Mouse (Mus musculus): ENCODE data around the gene Spats2. TPM values are rescaled to one million over a fixed set of nuclear protein-coding genes. Genes with fewer than 3 reads are reported as not detected.
A peak's percentile ranks its signal among the peaks of the same experiment; 100 is the strongest.
"Not testable (repeated sequence)": the region's sequence is repeated elsewhere in the genome, so short reads cannot be mapped to it uniquely, and the experiment has no call there.

Gene Spats2
- polyA plus RNA-seq, 1 experiment from 2014 or later: 31.8 TPM

DNA sequence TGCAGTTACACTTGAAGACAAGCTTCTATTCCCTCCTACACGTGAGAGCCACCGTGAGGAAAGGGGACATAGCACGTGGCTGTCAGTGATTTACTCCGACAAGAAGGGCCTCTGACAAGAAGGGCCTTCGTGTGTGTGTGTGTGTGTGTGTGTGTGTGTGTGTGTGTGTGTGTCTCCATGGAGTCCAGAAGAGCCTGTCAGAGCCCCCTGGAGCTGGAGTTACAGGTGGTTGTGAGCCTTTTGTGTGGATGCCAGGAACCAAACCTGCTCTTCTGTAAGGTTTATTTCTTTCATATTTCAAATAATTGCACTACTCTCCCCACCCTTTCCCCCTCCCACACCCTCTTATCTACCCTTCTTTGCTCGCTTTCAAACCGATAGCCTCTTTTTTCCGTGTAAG lies 25.6 kb downstream of the Spats2 start:
- H3K4me1 ChIP-seq: peaks cover 9% of the 10 kb centered on the region; the same call in 1 of the 2 replicates
- H3K4me2 ChIP-seq: no peak overlapping the region
- H3K9me3 ChIP-seq: no peaks in the 10 kb centered on the region
- ATAC-seq (ENCODE audit: extremely low read depth, insufficient number of reproducible peaks, low FRiP score, low TSS enrichment): no peak
- H3K27me3 ChIP-seq (replicated peaks): no peaks in the 10 kb centered on the region
- no peak overlapping the region for H3K4me3 ChIP-seq
- no peak overlapping the region for H3K9ac ChIP-seq
- H3K36me3 ChIP-seq: peaks cover 69% of the 10 kb centered on the region
- no peak overlapping the region for H3K27ac ChIP-seq (replicated peaks)
- 46% methylated on average over 8 of the region's 8 CpGs for WGBS

DNA sequence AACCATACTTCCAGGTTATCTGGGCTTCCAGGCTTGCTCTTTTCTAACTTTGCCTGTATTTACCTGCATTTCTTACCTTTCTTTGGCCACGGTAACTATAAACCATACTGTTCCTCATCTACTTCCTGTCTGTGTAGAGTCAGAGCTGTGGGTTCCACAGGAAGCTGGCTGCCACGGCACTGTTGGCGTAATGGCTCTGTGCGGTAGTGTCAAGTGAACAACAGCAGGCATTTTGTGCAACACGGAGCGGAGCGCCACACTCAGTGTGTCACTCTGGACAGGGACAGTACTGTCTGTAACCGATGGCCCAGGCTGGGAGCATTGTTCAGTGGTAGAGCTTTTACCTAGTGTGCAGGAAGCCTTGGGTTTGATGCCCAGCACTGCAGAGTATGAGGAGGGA lies 27.8 kb downstream of the Spats2 start:
- Histone ChIP-seq H3K27me3 (replicated peaks) (no peaks in the 10 kb centered on the region), H3K9ac (no peak overlapping the region), H3K4me3 (no peak overlapping the region), H3K36me3 (peaks cover 49% of the 10 kb centered on the region), H3K4me1 (peaks cover 9% of the 10 kb centered on the region; the same call in 1 of the 2 replicates), H3K9me3 (no peaks in the 10 kb centered on the region), H3K27ac (replicated peaks) (no peak overlapping the region), H3K4me2 (no peak overlapping the region)
- ATAC-seq (ENCODE audit: extremely low read depth, insufficient number of reproducible peaks, low FRiP score, low TSS enrichment): no peak
- WGBS: 90% methylated on average over 8 of the region's 8 CpGs

DNA sequence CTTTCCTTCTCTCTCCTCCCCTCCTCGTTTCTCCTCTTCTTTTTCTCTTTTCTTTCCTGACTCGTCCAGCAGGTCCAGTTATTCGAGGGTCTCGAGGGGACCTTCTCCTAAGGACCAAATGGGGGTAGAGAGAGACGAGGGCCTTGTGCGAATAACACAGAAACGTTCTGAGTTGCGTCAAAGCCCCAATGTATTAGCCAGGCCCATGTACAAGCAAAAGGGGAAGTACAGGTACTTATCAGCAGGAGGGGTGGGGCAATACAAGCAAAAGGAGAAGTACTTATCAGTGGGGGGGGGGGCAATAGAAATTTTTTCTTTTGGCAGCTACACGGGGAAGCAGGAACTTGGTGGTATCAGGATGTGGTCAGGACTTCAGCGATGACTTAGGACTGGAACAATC lies 28.8 kb downstream of the Spats2 start:
- not testable (repeated sequence) for H3K27ac ChIP-seq (replicated peaks); H3K4me1 ChIP-seq; H3K4me2 ChIP-seq; ATAC-seq (ENCODE audit: extremely low read depth, insufficient number of reproducible peaks, low FRiP score, low TSS enrichment); H3K9ac ChIP-seq; H3K9me3 ChIP-seq; H3K27me3 ChIP-seq (replicated peaks); H3K4me3 ChIP-seq
- 69% methylated on average over 10 of the region's 10 CpGs for WGBS
- peaks cover 41% of the 10 kb centered on the region for H3K36me3 ChIP-seq

DNA sequence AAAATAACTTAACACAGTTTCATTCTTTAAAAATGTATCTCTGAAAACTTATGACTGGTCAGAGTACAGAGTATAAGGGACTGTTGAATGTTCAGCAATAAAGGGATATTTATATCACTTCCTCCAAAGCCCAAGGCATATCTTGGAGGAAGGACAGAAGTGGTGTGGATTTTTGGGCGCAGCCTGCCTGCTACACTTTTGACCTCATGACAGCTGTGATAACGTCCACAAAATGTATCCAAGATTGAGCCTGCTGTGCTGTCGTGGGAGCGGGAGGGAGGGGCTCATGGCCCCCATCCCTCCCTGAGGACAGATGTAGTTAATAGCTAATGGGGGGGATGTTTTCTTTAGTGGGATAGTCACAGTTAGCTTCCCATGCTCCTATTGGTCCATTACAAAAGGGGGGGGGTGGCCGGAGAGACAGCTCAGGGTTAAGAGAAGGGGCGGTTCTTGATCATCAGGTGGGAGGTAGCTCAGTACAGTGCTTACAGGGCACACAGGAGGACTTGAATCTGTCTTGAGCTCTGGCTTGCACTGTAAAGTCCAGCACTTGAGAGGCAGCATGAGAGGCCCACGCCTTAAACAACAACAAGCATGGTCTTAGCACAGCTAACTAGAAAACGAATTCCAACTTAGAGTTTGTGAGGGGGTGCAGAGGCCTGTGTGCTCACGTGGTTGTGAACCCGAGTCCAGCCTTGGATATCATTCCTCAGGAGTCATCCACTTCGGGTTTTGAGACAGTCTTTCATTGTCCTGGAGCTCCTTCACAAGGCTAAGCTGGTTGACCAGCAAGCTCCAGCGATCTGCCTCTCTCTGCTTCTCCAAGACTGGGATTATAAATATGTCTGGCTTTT lies 38.0 kb downstream of the Spats2 start:
- 42% methylated on average over 12 of the region's 12 CpGs for WGBS
- H3K9ac ChIP-seq: 0 out of 2 replicates have a peak overlapping the region, but pooled peaks have one; percentile 13
- peaks cover 47% of the 10 kb centered on the region for H3K36me3 ChIP-seq
- ATAC-seq (ENCODE audit: extremely low read depth, insufficient number of reproducible peaks, low FRiP score, low TSS enrichment): peak; percentile 14; the same call in 1 of the 2 replicates
- H3K9me3 ChIP-seq: no peaks in the 10 kb centered on the region
- H3K4me1 ChIP-seq: peaks cover 26% of the 10 kb centered on the region
- H3K27me3 ChIP-seq (replicated peaks): no peaks in the 10 kb centered on the region
- no peak overlapping the region for H3K4me3 ChIP-seq
- H3K27ac ChIP-seq (replicated peaks): peak overlapping the region; percentile 71
- peak overlapping the region; percentile 44 for H3K4me2 ChIP-seq

DNA sequence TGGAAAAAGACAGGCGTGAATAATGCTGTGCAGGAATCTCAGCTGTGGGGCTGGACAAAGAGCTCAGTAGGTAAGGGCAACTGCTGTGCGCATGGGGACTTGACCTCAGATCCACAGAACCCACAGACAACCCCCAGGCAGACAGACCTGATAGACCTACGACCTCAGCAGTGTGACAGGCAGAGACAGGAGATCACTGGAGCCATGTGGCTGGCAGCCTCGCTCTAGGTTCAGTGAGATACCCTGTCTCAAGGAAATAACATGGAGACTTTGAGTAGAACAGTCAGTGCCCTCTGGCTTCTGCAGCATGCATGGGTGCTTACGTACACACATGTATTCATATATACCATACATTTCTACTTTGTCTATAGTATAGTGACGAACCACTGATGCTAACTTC lies 46.4 kb downstream of the Spats2 start:
- Histone ChIP-seq H3K9me3 (no peaks in the 10 kb centered on the region), H3K4me2 (no peak overlapping the region), H3K9ac (no peak overlapping the region), H3K4me1 (peaks cover 10% of the 10 kb centered on the region; the same call in 1 of the 2 replicates), H3K27me3 (replicated peaks) (no peaks in the 10 kb centered on the region), H3K36me3 (peaks cover 60% of the 10 kb centered on the region), H3K4me3 (no peak overlapping the region), H3K27ac (replicated peaks) (peak overlapping the region; percentile 37; the same call in 1 of the 2 replicates)
- ATAC-seq (ENCODE audit: extremely low read depth, insufficient number of reproducible peaks, low FRiP score, low TSS enrichment): no peak
- WGBS: 80% methylated on average over 6 of the region's 6 CpGs

DNA sequence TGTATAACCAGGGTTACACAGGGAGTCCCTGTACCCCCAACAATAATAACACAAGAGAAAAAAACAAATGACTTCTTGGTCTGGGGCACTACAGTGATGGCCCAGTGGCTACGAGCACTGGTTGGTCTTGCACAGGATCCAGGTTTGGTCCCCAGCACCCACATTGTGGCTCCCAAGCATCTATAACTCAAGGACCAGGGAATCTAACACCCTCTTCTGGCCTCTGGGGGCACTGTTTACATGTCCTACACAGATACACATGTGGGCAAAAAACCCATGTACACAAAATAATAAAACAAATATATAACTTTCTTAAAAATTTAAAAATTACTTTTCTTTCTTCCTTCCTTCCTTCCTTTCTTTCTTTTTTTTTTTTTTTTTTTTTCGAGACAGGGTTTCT lies 53.9 kb downstream of the Spats2 start:
- Histone ChIP-seq H3K4me2 (no peak overlapping the region), H3K27ac (replicated peaks) (no peak overlapping the region), H3K27me3 (replicated peaks) (no peaks in the 10 kb centered on the region), H3K4me1 (no peaks in the 10 kb centered on the region), H3K36me3 (peaks cover 85% of the 10 kb centered on the region), H3K4me3 (no peak overlapping the region), H3K9me3 (no peaks in the 10 kb centered on the region), H3K9ac (no peak overlapping the region)
- no peak for ATAC-seq (ENCODE audit: extremely low read depth, insufficient number of reproducible peaks, low FRiP score, low TSS enrichment)
- 96% methylated on average over 1 of the region's 2 CpGs for WGBS

DNA sequence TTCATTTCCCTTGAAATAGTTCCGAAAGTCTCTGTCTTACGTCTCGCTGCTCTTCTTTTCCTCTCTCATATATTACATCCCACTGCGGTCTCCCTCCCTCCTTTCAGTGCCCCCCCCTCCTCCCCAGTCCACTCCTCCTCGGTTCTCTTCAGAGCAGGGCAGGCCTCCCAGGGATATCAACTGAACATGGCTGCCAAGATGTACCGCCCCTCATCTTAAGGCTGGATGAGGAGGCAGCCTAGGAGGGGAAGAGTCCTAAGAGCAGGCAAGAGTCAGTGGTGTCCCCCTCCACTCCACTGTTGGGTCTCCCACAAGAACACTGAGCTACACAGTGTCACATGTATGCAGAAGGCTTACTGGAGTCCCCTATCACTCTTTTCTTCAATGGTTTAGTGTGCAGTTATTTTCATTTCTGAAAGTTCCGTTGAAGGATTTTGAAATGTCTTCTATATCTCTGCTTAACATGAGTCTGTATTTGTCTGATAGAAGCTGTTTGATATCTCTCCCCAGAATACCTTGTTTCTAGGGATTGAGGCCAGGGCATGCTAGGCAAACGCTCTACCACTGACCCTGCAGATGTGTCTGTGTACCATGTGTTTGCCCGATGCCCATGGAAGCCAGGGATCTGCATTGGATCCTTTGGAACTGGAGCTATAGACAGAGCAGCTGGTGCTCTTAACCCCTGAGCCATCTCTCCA lies 58.6 kb downstream of the Spats2 start:
- Histone ChIP-seq H3K27ac (replicated peaks) (no peak overlapping the region), H3K27me3 (replicated peaks) (no peaks in the 10 kb centered on the region), H3K36me3 (peaks cover 97% of the 10 kb centered on the region), H3K4me2 (no peak overlapping the region), H3K4me3 (no peak overlapping the region), H3K9ac (no peak overlapping the region), H3K9me3 (no peaks in the 10 kb centered on the region), H3K4me1 (no peaks in the 10 kb centered on the region)
- no peak for ATAC-seq (ENCODE audit: extremely low read depth, insufficient number of reproducible peaks, low FRiP score, low TSS enrichment)
- 84% methylated on average over 9 of the region's 9 CpGs for WGBS

DNA sequence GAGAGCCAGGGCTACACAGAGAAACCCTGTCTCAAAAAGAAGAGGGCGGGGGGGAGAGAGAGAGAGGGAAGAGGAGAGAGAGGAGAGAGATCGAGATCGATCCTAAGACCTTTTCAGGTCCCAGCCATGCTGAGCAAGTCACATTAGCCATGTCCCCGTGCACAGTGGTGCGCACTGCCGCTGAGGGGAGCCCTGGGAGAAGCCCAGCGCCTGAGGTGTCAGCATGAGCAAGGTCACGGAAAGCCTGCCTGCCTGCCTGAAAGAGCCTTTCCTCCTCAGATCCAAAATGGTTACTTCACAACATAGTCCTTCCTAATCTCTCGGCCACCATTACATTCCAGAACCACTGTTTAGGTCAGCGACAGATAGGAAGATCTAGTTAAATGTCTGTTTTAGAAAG lies 68.6 kb downstream of the Spats2 start:
- WGBS: 78% methylated on average over 10 of the region's 10 CpGs
- no peak overlapping the region for H3K9ac ChIP-seq

DNA sequence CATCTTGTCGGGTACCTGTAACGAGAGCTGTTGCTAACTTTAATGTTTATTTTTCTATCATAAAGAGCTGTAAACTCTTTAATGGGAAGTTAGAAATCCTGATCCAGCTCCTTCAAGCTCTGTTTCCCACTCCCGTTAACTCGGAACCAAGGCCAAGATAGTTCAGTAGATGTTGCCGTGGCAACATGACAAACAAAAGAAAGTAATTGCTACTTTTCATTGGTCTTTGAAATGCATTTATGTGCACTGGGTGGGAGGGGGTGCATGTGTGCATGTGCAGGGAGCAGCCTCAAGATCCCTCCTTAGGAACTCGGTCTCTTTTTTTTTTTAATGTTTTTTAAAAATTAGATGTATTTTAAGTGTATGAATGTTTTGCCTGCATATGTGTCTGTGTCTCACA lies 69.3 kb downstream of the Spats2 start:
- H3K36me3 ChIP-seq: peaks cover 74% of the 10 kb centered on the region
- ATAC-seq (ENCODE audit: extremely low read depth, insufficient number of reproducible peaks, low FRiP score, low TSS enrichment): no peak
- no peaks in the 10 kb centered on the region for H3K4me1 ChIP-seq
- H3K27ac ChIP-seq (replicated peaks): no peak overlapping the region
- H3K4me3 ChIP-seq: no peak overlapping the region
- 81% methylated on average over 6 of the region's 6 CpGs for WGBS
- H3K27me3 ChIP-seq (replicated peaks): no peaks in the 10 kb centered on the region
- H3K9me3 ChIP-seq: no peaks in the 10 kb centered on the region
- no peak overlapping the region for H3K9ac ChIP-seq
- no peak overlapping the region for H3K4me2 ChIP-seq

More for the DNA sequence above, 68.6 kb downstream of the Spats2 start:
- no peak for ATAC-seq (ENCODE audit: extremely low read depth, insufficient number of reproducible peaks, low FRiP score, low TSS enrichment)
- H3K4me3 ChIP-seq: no peak overlapping the region
- H3K27me3 ChIP-seq (replicated peaks): no peaks in the 10 kb centered on the region
- no peak overlapping the region for H3K4me2 ChIP-seq
- no peaks in the 10 kb centered on the region for H3K9me3 ChIP-seq
- no peaks in the 10 kb centered on the region for H3K4me1 ChIP-seq
- H3K27ac ChIP-seq (replicated peaks): no peak overlapping the region
- H3K36me3 ChIP-seq: peaks cover 74% of the 10 kb centered on the region

DNA sequence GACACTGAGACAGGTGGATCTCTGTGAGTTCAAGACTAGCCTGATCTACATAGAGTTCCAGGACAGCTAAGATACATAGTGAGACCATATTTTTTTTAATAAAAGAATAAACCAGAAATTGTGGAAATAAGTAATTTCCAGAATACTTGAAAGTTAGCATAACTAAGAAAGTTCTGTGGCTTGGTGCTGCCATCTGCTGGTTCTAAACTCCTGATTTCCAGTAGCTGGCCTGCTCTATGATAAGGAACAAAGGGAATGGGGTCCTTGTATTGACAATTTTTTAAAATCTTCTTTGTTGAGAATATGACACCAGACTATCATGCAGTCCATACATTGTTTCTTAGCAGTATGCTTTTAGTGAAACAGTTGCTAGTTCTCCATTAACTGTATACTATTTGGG lies 73.0 kb downstream of the Spats2 start:
- Histone ChIP-seq H3K9me3 (no peaks in the 10 kb centered on the region), H3K36me3 (peaks cover 75% of the 10 kb centered on the region), H3K4me2 (no peak overlapping the region), H3K4me1 (no peaks in the 10 kb centered on the region), H3K27ac (replicated peaks) (no peak overlapping the region), H3K27me3 (replicated peaks) (no peaks in the 10 kb centered on the region), H3K4me3 (no peak overlapping the region), H3K9ac (no peak overlapping the region)
- ATAC-seq (ENCODE audit: extremely low read depth, insufficient number of reproducible peaks, low FRiP score, low TSS enrichment): no peak

DNA sequence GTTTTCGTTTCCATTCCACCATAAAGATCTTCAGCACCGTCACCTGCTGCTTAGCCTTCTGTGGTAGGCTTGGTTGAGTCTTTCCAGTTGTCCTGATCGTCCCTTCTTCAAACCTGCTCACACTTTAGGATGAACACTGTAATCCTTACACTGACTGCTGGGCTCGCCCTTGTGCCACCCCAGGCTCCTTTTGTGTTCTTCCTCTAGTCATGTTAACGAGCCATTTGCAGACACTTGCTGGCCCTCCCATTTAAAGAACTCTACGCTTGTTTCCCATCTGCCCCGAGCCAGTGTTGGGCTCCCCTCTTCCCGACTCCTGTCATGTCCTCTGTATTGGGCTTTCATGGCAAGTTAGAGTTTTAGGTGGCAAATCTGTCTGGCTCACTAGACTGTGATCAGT lies 80.2 kb downstream of the Spats2 start:
- Histone ChIP-seq H3K4me1 (peaks cover 11% of the 10 kb centered on the region), H3K9me3 (no peaks in the 10 kb centered on the region), H3K9ac (no peak overlapping the region), H3K27me3 (replicated peaks) (no peaks in the 10 kb centered on the region), H3K27ac (replicated peaks) (no peak overlapping the region), H3K4me3 (no peak overlapping the region), H3K4me2 (no peak overlapping the region), H3K36me3 (peaks cover 86% of the 10 kb centered on the region)
- ATAC-seq (ENCODE audit: extremely low read depth, insufficient number of reproducible peaks, low FRiP score, low TSS enrichment): no peak
- 77% methylated on average over 8 of the region's 8 CpGs for WGBS

Data from heart, embryonic 13.5 days (tissue).